Comparison of ENCODE assay signal across 20 mouse cellular contexts in the genomic region with DNA sequence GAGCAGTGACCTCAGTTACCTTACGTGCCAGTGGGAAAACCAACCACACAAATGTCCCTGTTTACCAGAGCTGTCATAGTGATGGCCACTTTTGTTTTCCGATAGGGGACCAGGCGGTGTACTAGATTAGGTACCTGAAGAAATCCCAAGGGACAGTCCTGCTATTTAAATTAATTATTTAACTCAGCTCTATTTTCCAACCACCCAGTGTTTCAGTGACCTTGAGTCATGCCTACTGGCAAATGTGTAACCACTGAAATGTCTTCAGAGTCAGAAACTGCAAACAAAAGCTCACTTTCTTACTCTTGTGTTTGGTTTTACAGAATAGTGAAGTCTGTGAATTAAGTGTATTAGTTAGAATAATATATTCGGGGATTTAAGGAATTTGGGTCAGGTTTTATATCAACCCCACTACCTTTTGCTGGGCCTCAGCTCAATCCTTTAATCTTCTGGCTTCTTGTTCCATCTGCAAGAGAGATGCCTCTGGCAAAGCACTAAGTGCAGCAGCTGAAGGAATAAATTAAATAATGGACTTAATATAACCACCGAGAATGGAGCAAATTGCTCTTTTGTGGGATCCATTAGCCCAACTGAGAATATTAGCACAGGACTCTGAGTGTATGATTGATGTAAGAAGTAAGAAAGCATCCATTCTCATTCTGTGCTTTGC. TPM values are rescaled to one million over a fixed set of nuclear protein-coding genes. Genes with fewer than 3 reads are reported as not detected.
DNase-seq lines count a peak whose midpoint lies in the region; ATAC-seq lines count a peak whose summit lies in the region.
"Had no signal": no experiment of that assay in that cellular context is flagged by ENCODE, and none has a peak within 500 bp of the region (broad histone marks: within the 10 kb centered on the region; RNA-seq: fewer than 3 reads in every experiment).

No protein-coding gene starts in this region.

- 0 out of 2 replicates have a peak overlapping the region, but pooled peaks have one; percentile 2 for H3K27ac ChIP-seq in midbrain, embryonic 13.5 days
- H3K27ac ChIP-seq in midbrain, embryonic 16.5 days (ENCODE audit: low read length), result no peak overlapping the region
- H3K27ac ChIP-seq in kidney, embryonic 16.5 days (ENCODE audit: low read length), result peak overlapping the region; percentile 29; the same call in 1 of the 2 replicates
- H3K27ac ChIP-seq: forebrain, embryonic 12.5 days; limb, embryonic 15.5 days; neural tube, embryonic 15.5 days; stomach, embryonic 15.5 days had no signal

- no peaks in the 10 kb centered on the region for H3K36me3 ChIP-seq in midbrain, embryonic 13.5 days
- H3K36me3 ChIP-seq in midbrain, embryonic 16.5 days (ENCODE audit: control insufficient read depth, insufficient read depth, low read length), result no peaks in the 10 kb centered on the region
- H3K36me3 ChIP-seq in kidney, embryonic 16.5 days (ENCODE audit: insufficient read depth, low read length), result no peaks in the 10 kb centered on the region
- H3K36me3 ChIP-seq: forebrain, embryonic 12.5 days; limb, embryonic 15.5 days; neural tube, embryonic 15.5 days; stomach, embryonic 15.5 days had no signal

- peak; percentile 24; the same call in 1 of the 2 replicates for ATAC-seq in midbrain, embryonic 13.5 days
- ATAC-seq in midbrain, embryonic 16.5 days, result no peak
- ATAC-seq in kidney, embryonic 16.5 days (ENCODE audit: low FRiP score, low TSS enrichment), result no peak
- ATAC-seq: liver, postnatal 0 days had no signal

- no peaks in the 10 kb centered on the region for H3K9me3 ChIP-seq in midbrain, embryonic 13.5 days
- no peaks in the 10 kb centered on the region for H3K9me3 ChIP-seq in midbrain, embryonic 16.5 days (replicated peaks; ENCODE audit: control insufficient read depth, low read length, poor library complexity, severe bottlenecking)
- H3K9me3 ChIP-seq in kidney, embryonic 16.5 days (ENCODE audit: low read length), result no peaks in the 10 kb centered on the region
- H3K9me3 ChIP-seq: forebrain, embryonic 12.5 days; limb, embryonic 15.5 days; neural tube, embryonic 15.5 days; stomach, embryonic 15.5 days had no signal

- H3K4me1 ChIP-seq in midbrain, embryonic 13.5 days (replicated peaks), result peaks cover 11% of the 10 kb centered on the region
- H3K4me1 ChIP-seq in midbrain, embryonic 16.5 days (ENCODE audit: control insufficient read depth, insufficient read depth, low read length), result no peaks in the 10 kb centered on the region
- H3K4me1 ChIP-seq in kidney, embryonic 16.5 days (ENCODE audit: insufficient read depth, low read length), result 0 out of 2 replicates have a peak, but pooled peaks cover 17% of the 10 kb centered on the region
- H3K4me1 ChIP-seq: stomach, embryonic 15.5 days had no signal

- WGBS in midbrain, embryonic 13.5 days, result 59% methylated on average over 5 of the region's 5 CpGs
- WGBS in midbrain, embryonic 16.5 days, result 51% methylated on average over 5 of the region's 5 CpGs
- 67% methylated on average over 5 of the region's 5 CpGs for WGBS in kidney, embryonic 16.5 days

- peaks cover 7% of the 10 kb centered on the region for H3K27me3 ChIP-seq in midbrain, embryonic 13.5 days
- no peaks in the 10 kb centered on the region for H3K27me3 ChIP-seq in midbrain, embryonic 16.5 days (ENCODE audit: control insufficient read depth, insufficient read depth, low read depth, low read length)
- no peaks in the 10 kb centered on the region for H3K27me3 ChIP-seq in kidney, embryonic 16.5 days (ENCODE audit: insufficient read depth, low read length)
- H3K27me3 ChIP-seq: limb, embryonic 15.5 days; neural tube, embryonic 15.5 days; stomach, embryonic 15.5 days had no signal

- no peak overlapping the region for H3K4me2 ChIP-seq in midbrain, embryonic 13.5 days (replicated peaks)
- H3K4me2 ChIP-seq in midbrain, embryonic 16.5 days (ENCODE audit: low read length), result no peak overlapping the region
- no peak overlapping the region for H3K4me2 ChIP-seq in kidney, embryonic 16.5 days (replicated peaks; ENCODE audit: low read depth, low read length)
- H3K4me2 ChIP-seq: forebrain, embryonic 12.5 days; limb, embryonic 15.5 days; neural tube, embryonic 15.5 days; stomach, embryonic 15.5 days had no signal

- DNase-seq in kidney, adult 11 months, result peak; percentile 51
- DNase-seq in kidney, adult 18-20 months, result no peak
- DNase-seq in retina, postnatal 1 day, result peak; percentile 66
- DNase-seq in layer of hippocampus, postnatal 14 days (ENCODE audit: low spot score in 2 of 2), result no peak
- DNase-seq: B cell, adult 2 months; cerebellum, adult 2 months; cerebellum, postnatal 36 days; gastrocnemius, postnatal 25 days; layer of hippocampus, postnatal 36 days; liver, postnatal 0 days; lung, postnatal 10 days; right cerebral cortex, postnatal 25 days; thymus, adult 18-20 months had no signal

- no peak overlapping the region for H3K4me3 ChIP-seq in midbrain, embryonic 13.5 days (replicated peaks)
- no peak overlapping the region for H3K4me3 ChIP-seq in midbrain, embryonic 16.5 days (ENCODE audit: low read depth, low read length)
- H3K4me3 ChIP-seq in kidney, embryonic 16.5 days (ENCODE audit: low read length), result no peak overlapping the region
- H3K4me3 ChIP-seq: forebrain, embryonic 12.5 days; limb, embryonic 15.5 days; neural tube, embryonic 15.5 days; stomach, embryonic 15.5 days had no signal

- H3K9ac ChIP-seq in midbrain, embryonic 13.5 days (replicated peaks), result no peak overlapping the region
- H3K9ac ChIP-seq in midbrain, embryonic 16.5 days (ENCODE audit: low read depth, low read length), result no peak overlapping the region
- H3K9ac ChIP-seq in kidney, embryonic 16.5 days (replicated peaks; ENCODE audit: low read length), result no peak overlapping the region
- H3K9ac ChIP-seq: forebrain, embryonic 12.5 days; limb, embryonic 15.5 days; liver, postnatal 0 days; neural tube, embryonic 15.5 days; stomach, embryonic 15.5 days had no signal

RNA-seq across cellular contexts. Expression of a gene that starts 33.5 kb away (rescaled TPM):
- 7.1 and 8.2 TPM in 2 replicates for polyA plus RNA-seq in midbrain, embryonic 13.5 days (2015; fragmentation: Nextera tagmentation; extraction: Ambion mirVana)
- polyA plus RNA-seq in midbrain, embryonic 16.5 days (2015; fragmentation: Nextera tagmentation; extraction: Ambion mirVana), result 8.0 and 9.5 TPM in 2 replicates
- 23.7 and 24.8 TPM in 2 replicates for polyA plus RNA-seq in kidney, embryonic 16.5 days (2015; fragmentation: Nextera tagmentation; extraction: Ambion mirVana)
- 10 to 100 TPM; 60.9 to 64.7 TPM for total RNA-seq in layer of hippocampus, postnatal 14 days (2021)

Comparison
In these comparisons a context has a peak if more than half of its experiments do, and no peak if none do; other contexts are left out.
1. DNase-seq: peak in kidney, adult 11 months (single experiment) and retina, postnatal 1 day (single experiment); none in kidney, adult 18-20 months (single experiment) and layer of hippocampus, postnatal 14 days (0 of 2).